Comparison of ENCODE assay signal across 22 mouse cellular contexts in genomic region chr12:36818852-36819251, GRCm38 (mm10).
DNase-seq lines count a peak whose midpoint lies in the region; ATAC-seq and TF ChIP-seq lines count a peak whose summit lies in the region.
"Had no signal": no experiment of that assay in that cellular context is flagged by ENCODE, and none has a peak within 500 bp of the region (broad histone marks: within the 10 kb centered on the region; RNA-seq: fewer than 3 reads in every experiment).

No protein-coding gene starts in this region.

- H3K27ac ChIP-seq in lung, embryonic 14.5 days (ENCODE audit: low read depth) = no peak overlapping the region
- H3K27ac ChIP-seq in lung, embryonic 15.5 days = peak overlapping the region; percentile 33; the same call in 1 of the 2 replicates
- H3K27ac ChIP-seq in lung, embryonic 16.5 days (ENCODE audit: low read length) = no peak overlapping the region
- no peak overlapping the region for H3K27ac ChIP-seq in lung, postnatal 0 days (ENCODE audit: low read length)

- peak; percentile 67 for DNase-seq in lung, embryonic 14.5 days
- DNase-seq in lung, postnatal 25 days (ENCODE audit: low spot score) = no peak
- DNase-seq in lung, postnatal 10 days = no peak
- no peak for DNase-seq in lung, postnatal 14 days
- DNase-seq in lung, postnatal 0 days (ENCODE audit: low spot score) = peak; percentile 55
- no peak for DNase-seq in lung, adult 2 months
- DNase-seq: adrenal gland, adult 2 months; adrenal gland, adult 8-10 months; adrenal gland, postnatal 10 days; adrenal gland, postnatal 14 days; adrenal gland, postnatal 25 days; adrenal gland, postnatal 36 days; B cell, adult 2 months; cerebellum, adult 11 months; cerebellum, adult 11-12 months had no signal

- TF ChIP-seq POLR2A in lung, adult 2 months (IDR thresholded peaks at IDR 0.05; ENCODE audit: borderline replicate concordance, extremely low read depth, low read depth, low read length) = no peak

- ATAC-seq in lung, embryonic 14.5 days (ENCODE audit: insufficient read depth) = no peak
- peak; percentile 74; the same call in 1 of the 2 replicates for ATAC-seq in lung, embryonic 15.5 days (ENCODE audit: borderline replicate concordance, extremely low read depth, low FRiP score, low TSS enrichment)
- ATAC-seq in lung, embryonic 16.5 days (ENCODE audit: low read depth) = peak; percentile 81
- peak; percentile 26; the same call in 1 of the 2 replicates for ATAC-seq in lung, postnatal 0 days
- ATAC-seq: activated CD4-positive, CD25-positive, alpha-beta regulatory T cell, adult 4 months; CD4-positive, CD25-positive, alpha-beta regulatory T cell, adult 4 months; Patski had no signal

- no peak for TF ChIP-seq CTCF in lung, embryonic 14.5 days (IDR thresholded peaks at IDR 0.05; ENCODE audit: low read depth)
- TF ChIP-seq CTCF in lung, postnatal 0 days (IDR thresholded peaks at IDR 0.05) = no peak
- no peak for TF ChIP-seq CTCF in lung, adult 2 months (IDR thresholded peaks at IDR 0.05; ENCODE audit: insufficient read depth, low read length)

- H3K4me1 ChIP-seq in lung, embryonic 14.5 days (ENCODE audit: insufficient read depth) = no peaks in the 10 kb centered on the region
- 0 out of 2 replicates have a peak, but pooled peaks cover 6% of the 10 kb centered on the region for H3K4me1 ChIP-seq in lung, embryonic 15.5 days
- H3K4me1 ChIP-seq in lung, embryonic 16.5 days (replicated peaks; ENCODE audit: control insufficient read depth, insufficient read depth, low read length) = no peaks in the 10 kb centered on the region
- no peaks in the 10 kb centered on the region for H3K4me1 ChIP-seq in lung, postnatal 0 days (ENCODE audit: insufficient read depth, low read depth, low read length)
- H3K4me1 ChIP-seq in lung, adult 2 months (ENCODE audit: control insufficient read depth, insufficient read depth, low read length) = no peaks in the 10 kb centered on the region

- no peak overlapping the region for H3K4me2 ChIP-seq in lung, embryonic 14.5 days
- no peak overlapping the region for H3K4me2 ChIP-seq in lung, embryonic 15.5 days
- H3K4me2 ChIP-seq in lung, embryonic 16.5 days (ENCODE audit: low read depth, low read length) = no peak overlapping the region
- no peak overlapping the region for H3K4me2 ChIP-seq in lung, postnatal 0 days (replicated peaks; ENCODE audit: low read depth, low read length)

- H3K4me3 ChIP-seq in lung, embryonic 14.5 days (ENCODE audit: low read depth, low read length) = no peak overlapping the region
- no peak overlapping the region for H3K4me3 ChIP-seq in lung, embryonic 15.5 days
- H3K4me3 ChIP-seq in lung, embryonic 16.5 days (ENCODE audit: low read length) = no peak overlapping the region
- H3K4me3 ChIP-seq in lung, postnatal 0 days (ENCODE audit: low read depth, low read length) = no peak overlapping the region
- H3K4me3 ChIP-seq in lung, adult 2 months (replicated peaks; ENCODE audit: extremely low read depth, low read depth, low read length) = no peak overlapping the region

- 33% methylated on average over 3 of the region's 3 CpGs for WGBS in lung, embryonic 14.5 days
- WGBS in lung, embryonic 15.5 days = 42% methylated on average over 3 of the region's 3 CpGs
- WGBS in lung, embryonic 16.5 days = 54% methylated on average over 3 of the region's 3 CpGs
- WGBS in lung, postnatal 0 days = 47% methylated on average over 3 of the region's 3 CpGs
- WGBS in lung, adult 2 months = 60% methylated on average over 3 of the region's 3 CpGs

- H3K9ac ChIP-seq in lung, embryonic 14.5 days = no peak overlapping the region
- H3K9ac ChIP-seq in lung, embryonic 15.5 days = no peak overlapping the region
- no peak overlapping the region for H3K9ac ChIP-seq in lung, embryonic 16.5 days (ENCODE audit: low read length)
- H3K9ac ChIP-seq in lung, postnatal 0 days (replicated peaks; ENCODE audit: low read depth) = no peak overlapping the region

- H3K36me3 ChIP-seq in lung, embryonic 14.5 days (ENCODE audit: insufficient read depth) = no peaks in the 10 kb centered on the region
- H3K36me3 ChIP-seq in lung, embryonic 15.5 days = no peaks in the 10 kb centered on the region
- H3K36me3 ChIP-seq in lung, embryonic 16.5 days (ENCODE audit: control insufficient read depth, insufficient read depth, low read length) = no peaks in the 10 kb centered on the region
- no peaks in the 10 kb centered on the region for H3K36me3 ChIP-seq in lung, postnatal 0 days (ENCODE audit: insufficient read depth, low read length)
- H3K36me3 ChIP-seq: G1E had no signal

- TF ChIP-seq EP300 in lung, postnatal 0 days (IDR thresholded peaks at IDR 0.05) = peak; percentile 46

- H3K9me3 ChIP-seq in lung, embryonic 14.5 days (ENCODE audit: low read depth, low read length) = no peaks in the 10 kb centered on the region
- H3K9me3 ChIP-seq in lung, embryonic 15.5 days = no peaks in the 10 kb centered on the region
- H3K9me3 ChIP-seq in lung, embryonic 16.5 days (ENCODE audit: control insufficient read depth, low read length) = no peaks in the 10 kb centered on the region
- H3K9me3 ChIP-seq in lung, postnatal 0 days (ENCODE audit: low read length) = no peaks in the 10 kb centered on the region

- H3K27me3 ChIP-seq in lung, embryonic 14.5 days (ENCODE audit: insufficient read depth, low read length) = no peaks in the 10 kb centered on the region
- H3K27me3 ChIP-seq in lung, embryonic 15.5 days = no peaks in the 10 kb centered on the region
- H3K27me3 ChIP-seq in lung, embryonic 16.5 days (ENCODE audit: control insufficient read depth, insufficient read depth, low read depth, low read length) = no peaks in the 10 kb centered on the region
- no peaks in the 10 kb centered on the region for H3K27me3 ChIP-seq in lung, postnatal 0 days (replicated peaks; ENCODE audit: insufficient read depth, low read length)
- H3K27me3 ChIP-seq: CH12.LX, Patski had no signal

Comparison
In these comparisons a context has a peak if more than half of its experiments do, and no peak if none do; other contexts are left out.
1. DNase-seq: peak in lung, embryonic 14.5 days (single experiment) and lung, postnatal 0 days (single experiment); none in lung, postnatal 25 days (single experiment), lung, postnatal 10 days (single experiment), lung, postnatal 14 days (single experiment) and lung, adult 2 months (single experiment).